In genomic region chr17:87102636-87103035, GRCm38 (mm10) we compare ENCODE assay signal across 9 mouse cellular contexts. TPM values are rescaled to one million over a fixed set of nuclear protein-coding genes. Genes with fewer than 3 reads are reported as not detected.
DNase-seq lines count a peak whose midpoint lies in the region; ATAC-seq and TF ChIP-seq lines count a peak whose summit lies in the region.
"Had no signal": no experiment of that assay in that cellular context is flagged by ENCODE, and none has a peak within 500 bp of the region (broad histone marks: within the 10 kb centered on the region; RNA-seq: fewer than 3 reads in every experiment).

No protein-coding gene starts in this region.

- POLR2A ChIA-PET in Patski (lab: Charles Lee): interaction anchor here (1.5 kb wide), 1 partner anchor 72 kb away, joined by 3 read pairs; no protein-coding TSS in a partner anchor

- in situ Hi-C loops in Patski (cut with MboI; ENCODE audit: low pct_unique_long_range_greater_than_20kb): loop anchor here (5.0 kb wide), 1 partner anchor 145 kb away; no protein-coding TSS in a partner anchor

- no peak overlapping the region for H3K4me3 ChIP-seq in heart, embryonic 10.5 days
- no peak overlapping the region for H3K4me3 ChIP-seq in heart, embryonic 16.5 days (ENCODE audit: low read length)
- H3K4me3 ChIP-seq in left cerebral cortex, adult 2 months: no peak overlapping the region
- H3K4me3 ChIP-seq: erythroblast, embryonic 14.5 days had no signal

- no peaks in the 10 kb centered on the region for H3K27me3 ChIP-seq in heart, embryonic 10.5 days (ENCODE audit: insufficient read depth, poor library complexity, severe bottlenecking)
- H3K27me3 ChIP-seq in Patski: no peaks in the 10 kb centered on the region
- no peaks in the 10 kb centered on the region for H3K27me3 ChIP-seq in heart, embryonic 16.5 days (ENCODE audit: control insufficient read depth, insufficient read depth, low read length)

- H3K4me1 ChIP-seq in heart, embryonic 10.5 days: peaks cover 23% of the 10 kb centered on the region
- H3K4me1 ChIP-seq in heart, embryonic 16.5 days (ENCODE audit: control insufficient read depth, insufficient read depth, low read length): peaks cover 12% of the 10 kb centered on the region; the same call in 1 of the 2 replicates

- no peak for TF ChIP-seq CTCF in Patski (IDR thresholded peaks at IDR 0.05)
- no peak for TF ChIP-seq CTCF in left cerebral cortex, adult 2 months (IDR thresholded peaks at IDR 0.05)

- H3K27ac ChIP-seq in heart, embryonic 10.5 days: no peak overlapping the region
- no peak overlapping the region for H3K27ac ChIP-seq in heart, embryonic 16.5 days (ENCODE audit: low read length)
- no peak overlapping the region for H3K27ac ChIP-seq in left cerebral cortex, adult 2 months

- no peaks in the 10 kb centered on the region for H3K36me3 ChIP-seq in heart, embryonic 10.5 days
- H3K36me3 ChIP-seq in heart, embryonic 16.5 days (ENCODE audit: control insufficient read depth, insufficient read depth): no peaks in the 10 kb centered on the region

- 44% methylated on average over 8 of the region's 8 CpGs for WGBS in heart, embryonic 10.5 days
- 40% methylated on average over 8 of the region's 8 CpGs for WGBS in heart, embryonic 16.5 days

- CTCF ChIA-PET in Patski (lab: Charles Lee): interaction anchor here (0.9 kb wide), 1 partner anchor 146 kb away, joined by 3 read pairs; no protein-coding TSS in a partner anchor

- peak; percentile 97 for DNase-seq in heart, adult 11 months
- no peak for DNase-seq in heart, embryonic 10.5 days (ENCODE audit: low spot score)
- DNase-seq in Patski (ENCODE audit: low read depth, low spot score): peak; percentile 57
- DNase-seq in kidney, postnatal 4 days: peak; percentile 34 to 59
- DNase-seq in left cerebral cortex, adult 2 months (ENCODE audit: extremely low spot score in 1 of 2, low spot score in 2 of 2): no peak
- DNase-seq in left cerebral cortex, adult 9 months (ENCODE audit: low spot score in 2 of 2): no peak
- no peak for DNase-seq in B cell, adult 2 months

- intact Hi-C loops in left cerebral cortex, adult 2 months (cut with DNase I): no loop called here

- peak overlapping the region; percentile 8; the same call in 1 of the 2 replicates for H3K4me2 ChIP-seq in heart, embryonic 16.5 days (ENCODE audit: low read depth, low read length)

- no peaks in the 10 kb centered on the region for H3K9me3 ChIP-seq in heart, embryonic 10.5 days
- no peaks in the 10 kb centered on the region for H3K9me3 ChIP-seq in heart, embryonic 16.5 days (replicated peaks; ENCODE audit: control insufficient read depth, low read length)

- no peak for ATAC-seq in Patski
- ATAC-seq in heart, embryonic 16.5 days (replicated peaks; ENCODE audit: extremely low read depth, insufficient read depth, low FRiP score): no peak

- no peak overlapping the region for H3K9ac ChIP-seq in heart, embryonic 16.5 days (ENCODE audit: low read length)

RNA-seq across cellular contexts. Expression of gene Socs5, which starts 4.8 kb away (rescaled TPM):
- 9.4 and 11.0 TPM in 2 replicates for polyA plus RNA-seq in heart, embryonic 10.5 days (2016; fragmentation: Nextera tagmentation; extraction: Ambion mirVana)
- polyA plus RNA-seq in Patski (2021): 39.1 TPM
- polyA plus RNA-seq in heart, embryonic 16.5 days (2015; fragmentation: Nextera tagmentation; extraction: Ambion mirVana): 10.8 and 12.1 TPM in 2 replicates
- total RNA-seq in left cerebral cortex, adult 2 months (2021): 100 to 1,000 TPM; 126 to 129 TPM

Comparison
In these comparisons a context has a peak if more than half of its experiments do, and no peak if none do; other contexts are left out.
1. DNase-seq: peak in heart, adult 11 months (single experiment), Patski (single experiment) and kidney, postnatal 4 days (2 of 2); none in heart, embryonic 10.5 days (single experiment), left cerebral cortex, adult 2 months (0 of 2), left cerebral cortex, adult 9 months (0 of 2) and B cell, adult 2 months (0 of 2).